Mouse (Mus musculus) CH12.LX (cell line): Measurements from ENCODE around the gene Ppil6. TPM values are rescaled to one million over a fixed set of nuclear protein-coding genes. Genes with fewer than 3 reads are reported as not detected.
A peak's percentile ranks its signal among the peaks of the same experiment; 100 is the strongest.

Experiments used
- DNase-seq: peaks from one replicate; pipeline ENCODE4 v3.0.0-alpha.2; 2013; ENCODE audit errors: extremely low read depth
- H3K27ac ChIP-seq: 2 replicates; pipeline ENCODE4 v1.5.1; 2012; ENCODE audit warnings: low read depth, mild to moderate bottlenecking, control low read depth, moderate library complexity; ENCODE audit not compliant: insufficient read depth
- H3K27me3 ChIP-seq: replicated peaks from 2 replicates; pipeline ENCODE3; 2012; ENCODE audit warnings: inconsistent platforms
- H3K36me3 ChIP-seq, 2 experiments: replicated peaks in 1 of 2; 2 replicates each; pipeline versions ENCODE3 to v1.6.1; 2012; ENCODE audit warnings: inconsistent platforms in 1 of 2, low read length in 1 of 2, mild to moderate bottlenecking in 1 of 2, mixed read lengths in 1 of 2, moderate library complexity in 1 of 2; ENCODE audit not compliant: control insufficient read depth in 1 of 2, insufficient read depth in 1 of 2
- H3K4me1 ChIP-seq, 2 experiments: 2 replicates each; pipeline ENCODE4 v1.6.1; 2012; ENCODE audit warnings: inconsistent platforms in 1 of 2, moderate library complexity in 1 of 2; ENCODE audit not compliant: insufficient read depth in 2 of 2, control insufficient read depth in 1 of 2
- H3K4me2 ChIP-seq: 2 replicates; pipeline ENCODE4 v1.6.1; 2012; ENCODE audit warnings: low read depth, mild to moderate bottlenecking, control low read depth; ENCODE audit not compliant: poor library complexity, insufficient read depth, severe bottlenecking
- H3K4me3 ChIP-seq, 3 experiments: fragments of 150-350 bp in 1 of 3; sonication (generic) in 1 of 3; replicated peaks in 1 of 3; 2 replicates each; pipeline versions ENCODE3 to v1.5.1; 2011 to 2012; ENCODE audit warnings: low read depth in 2 of 3, low read length in 2 of 3, mild to moderate bottlenecking in 2 of 3, moderate library complexity in 2 of 3, control low read depth in 1 of 3, improper control_type of control experiment in 1 of 3, inconsistent platforms in 1 of 3, mixed read lengths in 1 of 3; ENCODE audit not compliant: poor library complexity in 1 of 3
- H3K79me2 ChIP-seq: replicated peaks from 2 replicates; pipeline ENCODE4 v1.6.1; 2012; ENCODE audit warnings: mild to moderate bottlenecking, moderate library complexity; ENCODE audit not compliant: control insufficient read depth, poor library complexity, insufficient read depth, severe bottlenecking; ENCODE audit errors: extremely low read depth
- H3K9ac ChIP-seq: 2 replicates; pipeline ENCODE4 v1.6.1; 2012; ENCODE audit warnings: low read depth, mild to moderate bottlenecking, control low read depth, moderate library complexity; ENCODE audit not compliant: insufficient read depth
- H3K9me3 ChIP-seq: replicated peaks from 2 replicates; pipeline ENCODE3; 2012; ENCODE audit warnings: low read length, inconsistent platforms, mixed read lengths
- BHLHE40 ChIP-seq: IDR thresholded peaks from 2 replicates; pipeline ENCODE4 v1.6.1; 2011; ENCODE audit warnings: mild to moderate bottlenecking, low read depth, low read length, improper control_type of control experiment
- CTCF ChIP-seq, 2 experiments: IDR thresholded peaks in 1 of 2; conservative IDR thresholded peaks in 1 of 2; 2 replicates each; pipeline ENCODE4 v1.5.1; 2011 to 2012; ENCODE audit warnings: low read depth in 2 of 2, low read length in 2 of 2, improper control_type of control experiment in 1 of 2, inconsistent platforms in 1 of 2, mild to moderate bottlenecking in 1 of 2, moderate library complexity in 1 of 2
- EP300 ChIP-seq: IDR thresholded peaks from 2 replicates; pipeline ENCODE4 v1.6.1; 2011; ENCODE audit warnings: low read length, improper control_type of control experiment
- HCFC1 ChIP-seq: IDR thresholded peaks from 2 replicates; pipeline ENCODE4 v1.6.1; 2012; ENCODE audit warnings: low read depth, mild to moderate bottlenecking, inconsistent platforms, low read length, improper control_type of control experiment
- IRF4 ChIP-seq: IDR thresholded peaks from 2 replicates; pipeline ENCODE4 v1.6.1; 2014; ENCODE audit warnings: low read depth, mild to moderate bottlenecking, inconsistent platforms, low read length, improper control_type of control experiment
- JUN ChIP-seq: IDR thresholded peaks from 2 replicates; pipeline ENCODE4 v1.6.1; 2011; ENCODE audit warnings: low read depth, mild to moderate bottlenecking, low read length, improper control_type of control experiment, moderate library complexity; ENCODE audit not compliant: insufficient read depth
- JUND ChIP-seq: conservative IDR thresholded peaks from 2 replicates; pipeline ENCODE4 v1.6.1; 2011; ENCODE audit warnings: low read depth, low read length, improper control_type of control experiment
- KAT2A ChIP-seq: IDR thresholded peaks from 2 replicates; pipeline ENCODE4 v1.6.1; 2012; ENCODE audit warnings: low read length, improper control_type of control experiment, inconsistent platforms; ENCODE audit not compliant: insufficient replicate concordance
- MAFK ChIP-seq: IDR thresholded peaks from 2 replicates; pipeline ENCODE4 v1.6.1; 2011; ENCODE audit warnings: low read length, improper control_type of control experiment; ENCODE audit not compliant: insufficient replicate concordance
- MAZ ChIP-seq: IDR thresholded peaks from 2 replicates; pipeline ENCODE4 v1.6.1; 2012; ENCODE audit warnings: low read depth, mild to moderate bottlenecking, inconsistent platforms, low read length, improper control_type of control experiment, moderate library complexity
- MXI1 ChIP-seq: IDR thresholded peaks from 2 replicates; pipeline ENCODE4 v1.6.1; 2011; ENCODE audit warnings: mild to moderate bottlenecking, low read depth, low read length, improper control_type of control experiment
- NELFE ChIP-seq: IDR thresholded peaks from 2 replicates; pipeline ENCODE4 v1.6.1; 2011; ENCODE audit warnings: low read depth, low read length, improper control_type of control experiment
- NRF1 ChIP-seq: IDR thresholded peaks from 2 replicates; pipeline ENCODE4 v1.6.1; 2014; ENCODE audit warnings: low read depth, mild to moderate bottlenecking, inconsistent platforms, low read length, improper control_type of control experiment, moderate library complexity
- PAX5 ChIP-seq: IDR thresholded peaks from 2 replicates; pipeline ENCODE4 v1.6.1; 2012; ENCODE audit warnings: low read length, inconsistent platforms, mixed read lengths
- POLR2AphosphoS2 ChIP-seq: IDR thresholded peaks from 2 replicates; pipeline ENCODE4 v1.6.1; 2011; ENCODE audit warnings: low read depth, low read length, improper control_type of control experiment
- SMC3 ChIP-seq: IDR thresholded peaks from 2 replicates; pipeline ENCODE4 v1.6.1; 2011; ENCODE audit warnings: low read depth, low read length, improper control_type of control experiment
- ZMIZ1 ChIP-seq: IDR thresholded peaks from 2 replicates; pipeline ENCODE4 v1.6.1; 2012; ENCODE audit warnings: low read depth, mild to moderate bottlenecking, inconsistent platforms, low read length, improper control_type of control experiment
- ZNF384 ChIP-seq: IDR thresholded peaks from 2 replicates; pipeline ENCODE4 v1.6.1; 2012; ENCODE audit warnings: low read depth, low read length, improper control_type of control experiment, inconsistent platforms
- dilution Hi-C: fragments of 300-500 bp; cut with MboI; formaldehyde crosslinking; loops from 2 replicates; pipeline ENCODE4 v1.14.3; 2020; ENCODE audit warnings: low sequenced_read_pairs; ENCODE audit not compliant: extremely low pct_unique_long_range_greater_than_20kb, extremely low pct_ligation_motif_present
- in situ Hi-C: fragments of 300-500 bp; cut with MboI; formaldehyde crosslinking; loops from 3 replicates; pipeline ENCODE4 v1.14.3; 2019; ENCODE audit warnings: low sequenced_read_pairs, low pct_ligation_motif_present, low pct_unique_long_range_greater_than_20kb, mixed read lengths
- polyA plus RNA-seq: library from polyadenylated mRNA; unstranded; fragments of >175 nt; gene quantifications from 2 replicates; pipeline ENCODE4 v1.2.1, GENCODE M21; 2012; ENCODE audit warnings: low read depth; ENCODE audit not compliant: insufficient read length
- total RNA-seq, 2 experiments: library from RNA; depleted of rRNA; stranded (reverse); fragments of 300-350 nt in 1 of 2; fragments of >200 nt in 1 of 2; gene quantifications; 2 replicates each; pipeline ENCODE4 v1.2.3; 2012 to 2014

The Ppil6 gene
- total and polyA plus RNA-seq, 3 experiments = not detected

DNA sequence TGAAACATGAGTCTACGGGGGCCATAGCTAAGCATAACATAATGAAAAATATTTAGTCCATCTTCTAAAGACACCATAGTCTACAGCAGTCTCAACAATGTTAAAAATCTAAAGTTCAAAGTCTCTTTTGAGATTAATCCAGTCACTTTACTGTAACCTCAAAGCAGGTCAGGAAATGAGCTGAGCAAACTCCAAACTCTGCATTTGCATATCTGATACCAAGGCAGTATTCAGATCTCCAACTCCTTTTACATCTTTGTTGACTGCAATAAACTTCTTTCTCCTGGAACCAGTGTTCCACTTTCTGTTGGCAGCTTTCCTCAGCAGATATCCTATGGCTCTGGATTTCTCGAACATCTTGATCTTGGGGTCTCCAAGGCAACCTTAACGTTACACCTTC is 19.5 kb upstream of the Ppil6 start:
- peaks cover 13 to 48% of the 10 kb centered on the region in 2 experiments for H3K4me1 ChIP-seq
- H3K9me3 ChIP-seq = no peaks in the 10 kb centered on the region
- no peak for DNase-seq
- H3K79me2 ChIP-seq = no peaks in the 10 kb centered on the region
- no peak overlapping the region for H3K4me3 ChIP-seq
- H3K36me3 ChIP-seq = peaks cover 0 to 19% of the 10 kb centered on the region in 2 experiments
- H3K4me2 ChIP-seq = peak overlapping the region; percentile 14; the same call in 1 of the 2 replicates
- no peak overlapping the region for H3K9ac ChIP-seq
- in situ Hi-C loops (no loop called here), dilution Hi-C loops (no loop called here)
- TF ChIP-seq BHLHE40 (0 out of 2 replicates have a peak, but pooled peaks have one; percentile 26), IRF4 (peak; percentile 76), JUND (peak; percentile 74), NELFE (no peak), EP300 (peak; percentile 81)
- no peaks in the 10 kb centered on the region for H3K27me3 ChIP-seq
- no peak overlapping the region for H3K27ac ChIP-seq

DNA sequence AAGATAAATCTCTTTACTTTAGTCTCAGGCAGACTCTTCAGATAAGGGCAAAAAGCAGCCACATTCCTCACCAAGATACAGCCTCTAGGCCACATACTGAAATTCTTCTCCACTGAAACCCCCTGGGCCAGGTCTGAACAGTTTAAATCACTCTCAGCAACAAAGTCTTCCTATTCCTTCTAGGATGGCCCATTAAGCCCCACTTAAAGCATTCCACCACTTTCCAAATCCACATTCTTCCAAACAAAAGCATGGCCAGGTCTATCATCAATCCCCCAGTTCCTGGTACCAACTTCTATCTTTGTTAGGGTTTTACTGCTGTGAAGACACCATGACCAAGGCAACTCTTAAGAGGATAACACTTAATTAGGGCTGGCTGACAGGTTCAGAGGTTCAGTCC is 17.7 kb upstream of the Ppil6 start:
- no peak overlapping the region for H3K9ac ChIP-seq
- no peak overlapping the region for H3K4me2 ChIP-seq
- no peak for DNase-seq
- H3K79me2 ChIP-seq = 0 out of 2 replicates have a peak, but pooled peaks cover 2% of the 10 kb centered on the region
- dilution Hi-C loops (no loop called here), in situ Hi-C loops (no loop called here)
- no peaks in the 10 kb centered on the region for H3K27me3 ChIP-seq
- H3K4me3 ChIP-seq = no peak overlapping the region
- H3K4me1 ChIP-seq = peaks cover 13 to 51% of the 10 kb centered on the region in 2 experiments
- H3K36me3 ChIP-seq = peaks cover 0 to 7% of the 10 kb centered on the region in 2 experiments
- H3K27ac ChIP-seq = no peak overlapping the region
- TF ChIP-seq JUN (no peak), IRF4 (no peak), POLR2AphosphoS2 (no peak), MXI1 (no peak), CTCF (conservative IDR thresholded peaks at IDR 0.05 in 1 of 2, IDR thresholded peaks at IDR 0.05 in 1 of 2; ENCODE audit: low read depth in 2 of 2, low read length in 2 of 2) (no peak), ZNF384 (no peak), KAT2A (no peak), PAX5 (no peak), NRF1 (no peak), MAFK (no peak), SMC3 (no peak), ZMIZ1 (no peak), EP300 (no peak), HCFC1 (no peak), MAZ (no peak), NELFE (no peak)
- TF ChIP-seq, all 38 proteins: peak for 0
- no peaks in the 10 kb centered on the region for H3K9me3 ChIP-seq
